Mouse (Mus musculus) heart, postnatal 0 days (tissue): ENCODE measurements around the gene Prickle4.

ENCODE experiments used
- CTCF ChIP-seq: IDR thresholded peaks from 2 replicates; pipeline ENCODE4 v1.5.1; 2016; ENCODE audit warnings: antibody characterized with exemption, control low read depth, low read depth
- EP300 ChIP-seq: IDR thresholded peaks from 2 replicates; pipeline ENCODE4 v1.6.1; 2016; ENCODE audit warnings: antibody characterized with exemption, low read depth

DNA sequence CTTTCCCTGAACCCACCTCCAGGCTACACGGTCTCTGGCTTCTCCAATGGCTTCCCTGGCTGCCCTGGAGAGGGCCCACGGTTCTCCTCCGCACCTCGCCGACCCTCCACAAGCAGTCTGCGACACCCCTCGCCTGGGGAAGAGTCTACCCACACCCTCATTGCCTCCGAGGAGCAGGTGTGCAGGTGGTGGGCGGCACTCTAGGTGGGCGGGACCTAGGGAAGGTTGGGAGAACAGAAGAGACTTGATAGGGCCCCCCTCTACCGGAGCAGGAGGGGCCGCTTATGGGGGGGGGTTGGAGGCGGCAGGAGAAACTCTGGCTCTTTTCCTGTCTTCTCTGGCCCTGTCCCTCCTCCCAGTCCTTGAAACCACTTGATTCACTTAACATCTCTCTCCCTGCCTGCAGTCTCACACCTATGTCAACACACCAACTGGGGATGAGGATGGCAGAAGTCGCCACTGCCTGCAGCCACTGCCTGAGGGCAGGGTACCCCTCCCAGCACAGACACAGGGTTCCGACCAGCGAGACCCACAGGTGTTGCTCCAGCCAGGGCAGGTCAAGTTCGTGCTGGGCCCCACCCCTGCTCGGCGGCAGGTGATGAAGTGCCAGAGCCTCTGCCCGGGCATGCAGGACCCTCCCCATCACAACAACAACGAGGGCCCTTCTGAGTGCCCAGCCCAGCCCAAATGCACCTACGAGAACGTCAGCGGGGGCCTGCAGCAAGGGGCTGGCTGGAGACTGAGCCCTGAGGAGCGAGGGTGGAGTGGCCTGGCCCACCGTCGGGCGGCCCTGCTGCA, 8.2 kb upstream of the Prickle4 start:
- TF ChIP-seq EP300 (no peak), CTCF (no peak)
